Mouse (Mus musculus): ENCODE results near the gene Celf2.

The Celf2 gene

GRCm38 (mm10) chr2:7173271-7174064, 335.9 kb downstream of the Celf2 start:
- DNase-seq: peak; percentile 87

GRCm38 (mm10) chr2:7171087-7171696, 338.2 kb downstream of the Celf2 start:
- DNase-seq: no peak

GRCm38 (mm10) chr2:7165786-7166185, 343.6 kb downstream of the Celf2 start:
- no peak for DNase-seq

GRCm38 (mm10) chr2:7160108-7160507, 349.3 kb downstream of the Celf2 start:
- no peak for DNase-seq

- no peak for DNase-seq
Measured at GRCm38 (mm10) chr2:7147303-7147702, 362.1 kb downstream of the Celf2 start.

- DNase-seq: peak; percentile 48
Measured at GRCm38 (mm10) chr2:7145541-7146043, 363.8 kb downstream of the Celf2 start.

GRCm38 (mm10) chr2:7144871-7145270, 364.5 kb downstream of the Celf2 start:
- no peak for DNase-seq

- DNase-seq: no peak
Measured at GRCm38 (mm10) chr2:7123366-7123765, 386.0 kb downstream of the Celf2 start.

- DNase-seq: peak; percentile 62
Measured at GRCm38 (mm10) chr2:7115801-7116200, 393.6 kb downstream of the Celf2 start.

- DNase-seq: peak; percentile 74
Measured at GRCm38 (mm10) chr2:7115161-7115560, 394.2 kb downstream of the Celf2 start.

GRCm38 (mm10) chr2:7113738-7114137, 395.6 kb downstream of the Celf2 start:
- peak; percentile 79 for DNase-seq

GRCm38 (mm10) chr2:7112156-7112813, 397.1 kb downstream of the Celf2 start:
- peak; percentile 24 for DNase-seq

GRCm38 (mm10) chr2:7093414-7093813, 415.9 kb downstream of the Celf2 start:
- DNase-seq: peak; percentile 29

GRCm38 (mm10) chr2:7092641-7093040, 416.7 kb downstream of the Celf2 start:
- peak; percentile 57 for DNase-seq

- peak; percentile 83 for DNase-seq
Measured at GRCm38 (mm10) chr2:7090496-7090895, 418.9 kb downstream of the Celf2 start.

- DNase-seq: peak; percentile 97
Measured at GRCm38 (mm10) chr2:7089069-7089834, 420.1 kb downstream of the Celf2 start.

- peak; percentile 3 for DNase-seq
Measured at GRCm38 (mm10) chr2:7088536-7088935, 420.8 kb downstream of the Celf2 start.

GRCm38 (mm10) chr2:7087480-7087879, 421.9 kb downstream of the Celf2 start:
- peak; percentile 93 for DNase-seq

GRCm38 (mm10) chr2:7083489-7084090, 425.8 kb downstream of the Celf2 start:
- DNase-seq: peak; percentile 88

GRCm38 (mm10) chr2:7082376-7083025, 426.9 kb downstream of the Celf2 start:
- peak; percentile 86 for DNase-seq
